Mouse (Mus musculus) thymus, adult 2 months (tissue): ENCODE measurements around the gene Fam136a. TPM values are rescaled to one million over a fixed set of nuclear protein-coding genes. Genes with fewer than 3 reads are reported as not detected.

Experiments used
- DNase-seq: peaks from one replicate; pipeline ENCODE4 v3.0.0; 2021
- H3K27ac ChIP-seq: fragments of 200-500 bp; 2 replicates; pipeline ENCODE4 v1.5.1; 2012; ENCODE audit warnings: low read length, control low read depth; ENCODE audit not compliant: control insufficient read depth, insufficient read depth
- H3K27me3 ChIP-seq: fragments of 200-500 bp; 2 replicates; pipeline ENCODE4 v1.6.1; 2012; ENCODE audit warnings: mild to moderate bottlenecking, low read length, moderate library complexity, mixed read lengths; ENCODE audit not compliant: control insufficient read depth, insufficient read depth
- H3K36me3 ChIP-seq: fragments of 200-500 bp; 2 replicates; pipeline ENCODE4 v1.6.1; 2012; ENCODE audit warnings: mild to moderate bottlenecking, low read length, moderate library complexity; ENCODE audit not compliant: control insufficient read depth, insufficient read depth
- H3K4me1 ChIP-seq: fragments of 200-500 bp; replicated peaks from 2 replicates; pipeline ENCODE4 v1.6.1; 2012; ENCODE audit warnings: low read length; ENCODE audit not compliant: control insufficient read depth, insufficient read depth
- H3K4me3 ChIP-seq: fragments of 200-500 bp; 2 replicates; pipeline ENCODE4 v1.5.1; 2012; ENCODE audit warnings: mild to moderate bottlenecking, low read length, control low read depth, moderate library complexity; ENCODE audit not compliant: control insufficient read depth, insufficient read depth
- CTCF ChIP-seq: fragments of 200-500 bp; IDR thresholded peaks from 2 replicates; pipeline ENCODE4 v1.5.1; 2012; ENCODE audit warnings: mild to moderate bottlenecking, control low read depth, low read length, moderate library complexity, borderline replicate concordance; ENCODE audit not compliant: control insufficient read depth, poor library complexity, insufficient read depth; ENCODE audit errors: extremely low read depth
- POLR2A ChIP-seq: fragments of 200-500 bp; IDR thresholded peaks from 2 replicates; pipeline ENCODE4 v1.6.1; 2012; ENCODE audit warnings: mild to moderate bottlenecking, low read length, control low read depth, moderate library complexity; ENCODE audit not compliant: control insufficient read depth, poor library complexity, insufficient read depth; ENCODE audit errors: extremely low read depth
- WGBS: fragments of 180-500 bp; shearing (Covaris S2); methylation state at CpG from one replicate; pipeline ENCODE4 v1.1.7; 2018; 5-methylcytosine and 5-hydroxymethylcytosine counted together
- polyA plus RNA-seq: library from polyadenylated mRNA; depleted of rRNA; stranded (reverse); fragments of >200 nt; gene quantifications from 2 replicates; pipeline ENCODE4 v1.2.3, GENCODE M21; 2012

Fam136a gene
- polyA plus RNA-seq, 1 experiment: 14.3 TPM

GRCm38 (mm10) chr6:86402681-86403607 lies 37.5 kb downstream of the Fam136a start:
- Histone ChIP-seq H3K27ac (no peak overlapping the region), H3K4me1 (peaks cover 5% of the 10 kb centered on the region), H3K36me3 (no peaks in the 10 kb centered on the region), H3K4me3 (no peak overlapping the region), H3K27me3 (no peaks in the 10 kb centered on the region)
- TF ChIP-seq POLR2A: no peak
- no peak for TF ChIP-seq CTCF
- no peak for DNase-seq
- 57% methylated on average over 12 of the region's 12 CpGs for WGBS

- DNase-seq: peak; percentile 81
- WGBS: under 1% methylated on average over 15 of the region's 15 CpGs
- peak overlapping the region; percentile 67 for H3K4me3 ChIP-seq
- H3K36me3 ChIP-seq: no peaks in the 10 kb centered on the region
- TF ChIP-seq CTCF: no peak
- no peak for TF ChIP-seq POLR2A
- no peak overlapping the region; the same call in 1 of the 2 replicates for H3K27ac ChIP-seq
- peaks cover 5% of the 10 kb centered on the region for H3K4me1 ChIP-seq
- H3K27me3 ChIP-seq: no peaks in the 10 kb centered on the region
These were observed 38.3 kb downstream of the Fam136a start for GRCm38 (mm10) chr6:86403728-86404099.

- whole genome bisulfite sequencing: under 1% methylated on average over 62 of the region's 62 CpGs
- Histone ChIP-seq H3K4me3 (peak within 1 kb of the TSS; percentile 67), H3K4me1 (peaks cover 5% of the 10 kb centered on the region), H3K27me3 (no peaks in the 10 kb centered on the region), H3K27ac (peak within 1 kb of the TSS; percentile 77), H3K36me3 (no peaks in the 10 kb centered on the region)
- peak; percentile 94 for DNase-seq
- TF ChIP-seq CTCF (0 out of 2 replicates have a peak, but pooled peaks have one; percentile 41), POLR2A (peak; percentile 76)
These were observed 38.8 kb downstream of the Fam136a start, which contains the start of gene Tia1 for GRCm38 (mm10) chr6:86404100-86404861. Tia1 (plus strand) TSS chr6:86404219.

GRCm38 (mm10) chr6:86404996-86405395 lies 39.5 kb downstream of the Fam136a start:
- Histone ChIP-seq H3K4me1 (peaks cover 5% of the 10 kb centered on the region), H3K27ac (no peak overlapping the region; the same call in 1 of the 2 replicates), H3K36me3 (no peaks in the 10 kb centered on the region), H3K27me3 (no peaks in the 10 kb centered on the region), H3K4me3 (peak overlapping the region; percentile 26; the same call in 1 of the 2 replicates)
- peak; percentile 16 for DNase-seq
- TF ChIP-seq CTCF: no peak
- no peak for TF ChIP-seq POLR2A
- 0% methylated on average over 11 of the region's 11 CpGs for WGBS

- H3K4me1 ChIP-seq: 0 out of 2 replicates have a peak, but pooled peaks cover 2% of the 10 kb centered on the region
- no peaks in the 10 kb centered on the region for H3K36me3 ChIP-seq
- no peak for DNase-seq
- TF ChIP-seq POLR2A (no peak), CTCF (no peak)
- no peak overlapping the region for H3K27ac ChIP-seq
- no peaks in the 10 kb centered on the region for H3K27me3 ChIP-seq
- H3K4me3 ChIP-seq: no peak overlapping the region
These were observed 40.9 kb downstream of the Fam136a start for GRCm38 (mm10) chr6:86406306-86406705.

GRCm38 (mm10) chr6:86418711-86419110 lies 53.3 kb downstream of the Fam136a start:
- WGBS: 93% methylated on average over 6 of the region's 6 CpGs
- Histone ChIP-seq H3K4me1 (no peaks in the 10 kb centered on the region), H3K4me3 (no peak overlapping the region), H3K27me3 (no peaks in the 10 kb centered on the region), H3K36me3 (peaks cover 86% of the 10 kb centered on the region), H3K27ac (no peak overlapping the region)
- TF ChIP-seq CTCF: no peak
- TF ChIP-seq POLR2A: no peak
- no peak for DNase-seq
